Mouse (Mus musculus) c-Kit-positive CD71-positive TER-119-negative erythroid progenitor cells, embryonic 14.5 days (primary cell): ENCODE measurements at regions not wholly inside any gene's neighbourhood (a gene's known extent, or its start where the extent isn't known, plus 50 kb on each side); places are given as distances from the start of the nearest gene placed in this dataset.
"Not testable (repeated sequence)": the region's sequence is repeated elsewhere in the genome, so short reads cannot be mapped to it uniquely, and the experiment has no call there.

Source experiments
- DNase-seq: peaks from one replicate; pipeline ENCODE4 v3.0.0-alpha.2; 2013; ENCODE audit warnings: low read depth

GRCm38 (mm10) chr1:83832946-83833345 is 424.9 kb upstream of the Sphkap start:
- no peak for DNase-seq

- DNase-seq, result no peak
Observed at GRCm38 (mm10) chr1:83831900-83832535, 424.0 kb upstream of the Sphkap start.

GRCm38 (mm10) chr1:83830025-83830645 is 422.1 kb upstream of the Sphkap start:
- DNase-seq, result no peak

GRCm38 (mm10) chr1:83811162-83811561 is 403.2 kb upstream of the Sphkap start:
- DNase-seq, result not testable (repeated sequence)

GRCm38 (mm10) chr1:83808432-83808831 is 400.4 kb upstream of the Sphkap start:
- no peak for DNase-seq

- DNase-seq, result no peak
Observed at GRCm38 (mm10) chr1:83803345-83804041, 395.5 kb upstream of the Sphkap start.

GRCm38 (mm10) chr1:83801759-83802158 is 393.8 kb upstream of the Sphkap start:
- no peak for DNase-seq

GRCm38 (mm10) chr1:83796961-83797891 is 389.2 kb upstream of the Sphkap start:
- DNase-seq, result no peak

GRCm38 (mm10) chr1:83777151-83777550 is 369.2 kb upstream of the Sphkap start:
- no peak for DNase-seq

GRCm38 (mm10) chr1:83771160-83771559 is 363.2 kb upstream of the Sphkap start:
- DNase-seq, result no peak

GRCm38 (mm10) chr1:83761499-83761898 is 353.5 kb upstream of the Sphkap start:
- no peak for DNase-seq

- DNase-seq, result no peak
Observed at GRCm38 (mm10) chr1:83756866-83757265, 348.9 kb upstream of the Sphkap start.

GRCm38 (mm10) chr1:83755336-83755735 is 347.3 kb upstream of the Sphkap start:
- DNase-seq, result no peak

- DNase-seq, result no peak
Observed at GRCm38 (mm10) chr1:83752976-83753375, 345.0 kb upstream of the Sphkap start.

- DNase-seq, result no peak
Observed at GRCm38 (mm10) chr1:83748974-83749373, 341.0 kb upstream of the Sphkap start.

- no peak for DNase-seq
Observed at GRCm38 (mm10) chr1:83748061-83748460, 340.1 kb upstream of the Sphkap start.

- no peak for DNase-seq
Observed at GRCm38 (mm10) chr1:83747412-83747811, 339.4 kb upstream of the Sphkap start.

GRCm38 (mm10) chr1:83746036-83746435 is 338.0 kb upstream of the Sphkap start:
- no peak for DNase-seq

- DNase-seq, result no peak
Observed at GRCm38 (mm10) chr1:83736428-83737117, 328.6 kb upstream of the Sphkap start.

- no peak for DNase-seq
Observed at GRCm38 (mm10) chr1:83731682-83732081, 323.7 kb upstream of the Sphkap start.

GRCm38 (mm10) chr1:83728810-83729209 is 320.8 kb upstream of the Sphkap start:
- DNase-seq, result no peak

- DNase-seq, result no peak
Observed at GRCm38 (mm10) chr1:83727938-83728337, 319.9 kb upstream of the Sphkap start.
